Mouse (Mus musculus) thymus, postnatal 14 days (tissue): Measurements from ENCODE around the gene Mthfd2.
"Not testable (repeated sequence)": the region's sequence is repeated elsewhere in the genome, so short reads cannot be mapped to it uniquely, and the experiment has no call there.

Experiments
- DNase-seq: peaks from one replicate; pipeline ENCODE4 v3.0.0; 2021

Gene Mthfd2

GRCm38 (mm10) chr6:83325525-83326393 lies at the start of gene Mthfd2, which contains the start of gene Mob1a:
Mthfd2 (minus strand) TSS chr6:83325908.
Mob1a (plus strand) TSS chr6:83326016.
- DNase-seq: peak; percentile 95

DNA sequence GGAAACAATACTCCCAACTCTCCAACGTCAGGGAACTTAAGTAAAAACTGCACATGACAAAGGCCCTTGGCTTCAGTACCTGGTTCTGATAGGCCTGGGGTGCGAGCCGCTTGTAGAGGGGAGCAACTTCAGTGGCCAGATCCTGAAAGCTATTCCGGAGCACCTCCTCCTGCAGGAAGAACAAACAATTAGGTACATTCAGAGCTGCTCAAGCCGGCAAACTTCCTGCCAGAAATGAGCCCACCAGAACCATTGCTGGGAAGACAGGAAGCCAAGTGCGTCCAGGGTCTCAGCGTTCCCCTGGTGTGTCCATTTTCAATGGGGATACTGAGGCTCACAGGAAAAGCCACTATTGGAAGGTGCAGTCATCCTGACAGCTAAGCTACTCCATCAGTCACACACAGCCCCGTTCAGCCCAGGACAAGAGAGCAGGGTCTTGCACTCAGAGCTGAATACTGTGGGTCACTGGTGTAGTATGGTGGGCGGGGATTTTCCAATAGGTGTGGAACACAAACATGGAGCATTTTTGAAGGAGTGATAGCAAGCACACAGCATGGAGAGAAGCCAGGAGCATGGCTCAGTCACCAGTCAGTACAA lies 48.1 kb upstream of the Mthfd2 start:
- DNase-seq: no peak

DNA sequence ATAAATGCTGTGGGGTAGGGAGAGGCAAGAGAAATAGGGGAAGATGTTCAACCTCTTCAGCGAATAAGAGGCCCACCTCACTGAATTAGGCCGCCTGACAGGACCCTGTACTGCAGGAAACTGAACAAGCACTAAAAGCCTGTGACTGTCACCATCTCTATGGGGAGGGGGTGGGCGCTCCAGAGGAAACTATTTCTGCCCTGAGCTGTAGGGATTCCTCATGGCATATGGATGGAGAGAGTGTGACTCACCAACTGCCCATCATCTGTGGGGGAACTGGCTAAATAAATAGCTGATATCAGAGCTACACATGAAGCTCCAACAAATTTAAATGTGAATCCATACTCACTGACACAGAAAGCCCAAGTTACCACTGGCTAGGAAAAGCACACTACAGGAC lies 45.6 kb upstream of the Mthfd2 start:
- no peak for DNase-seq

- no peak for DNase-seq
These were observed 44.7 kb upstream of the Mthfd2 start for GRCm38 (mm10) chr6:83370316-83370965.

DNA sequence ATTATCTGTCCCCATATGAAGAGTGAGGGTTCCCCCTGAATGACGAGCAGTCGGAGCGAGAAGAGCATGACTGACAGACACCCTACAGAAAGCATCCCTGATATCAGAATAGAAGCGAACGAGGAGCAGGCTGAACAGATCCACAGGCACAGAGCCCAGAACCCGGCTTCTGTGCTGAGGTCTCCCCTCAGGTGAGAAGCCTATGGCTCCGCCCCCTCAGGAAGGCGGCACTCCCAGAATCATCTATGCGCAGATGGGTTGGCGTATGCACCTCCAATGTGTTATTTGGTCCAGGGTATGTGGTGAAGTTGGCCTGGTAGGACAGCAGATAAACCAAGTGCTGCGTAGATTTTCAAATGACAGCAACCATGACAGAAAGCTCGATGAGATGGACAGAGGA lies 37.4 kb upstream of the Mthfd2 start:
- no peak for DNase-seq

GRCm38 (mm10) chr6:83361523-83362248 lies 36.0 kb upstream of the Mthfd2 start:
- no peak for DNase-seq

- no peak for DNase-seq
These were observed 31.7 kb upstream of the Mthfd2 start for GRCm38 (mm10) chr6:83357436-83357835.

DNA sequence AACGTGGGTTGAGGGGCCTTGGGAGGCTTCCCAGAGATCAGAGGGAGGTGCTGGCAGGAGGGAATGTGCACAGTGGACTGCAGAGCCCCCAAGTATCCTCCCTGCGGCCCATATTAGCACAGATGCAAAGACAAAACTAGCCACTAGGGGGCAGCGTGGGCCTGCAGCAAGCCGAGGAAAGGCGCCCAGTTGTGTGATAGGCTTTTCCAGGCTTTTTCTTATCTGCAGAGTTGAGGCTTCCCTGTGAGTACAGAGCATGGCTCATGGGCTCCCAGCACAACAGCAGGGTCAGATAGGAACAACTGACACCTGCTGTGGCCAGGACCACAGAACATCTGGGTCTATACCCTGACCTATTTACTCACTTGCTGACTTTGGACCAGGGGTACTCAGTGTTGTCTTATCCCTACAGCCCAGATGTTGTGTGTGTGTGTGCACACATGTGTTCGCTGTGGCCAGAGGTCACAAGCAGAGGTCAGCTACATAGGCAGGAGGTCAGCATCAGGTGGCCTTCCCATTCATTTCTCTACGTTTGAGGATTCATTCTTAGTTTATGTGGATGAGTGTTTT lies 30.9 kb upstream of the Mthfd2 start:
- DNase-seq: peak; percentile 86

- no peak for DNase-seq
These were observed 29.4 kb upstream of the Mthfd2 start for GRCm38 (mm10) chr6:83354856-83355781.

- DNase-seq: no peak
These were observed 27.1 kb upstream of the Mthfd2 start for GRCm38 (mm10) chr6:83352666-83353410.

- no peak for DNase-seq
These were observed 25.9 kb upstream of the Mthfd2 start for GRCm38 (mm10) chr6:83351490-83352160.

GRCm38 (mm10) chr6:83350851-83351405 lies 25.2 kb upstream of the Mthfd2 start:
- DNase-seq: no peak

GRCm38 (mm10) chr6:83350172-83350571 lies 24.5 kb upstream of the Mthfd2 start:
- DNase-seq: no peak

DNA sequence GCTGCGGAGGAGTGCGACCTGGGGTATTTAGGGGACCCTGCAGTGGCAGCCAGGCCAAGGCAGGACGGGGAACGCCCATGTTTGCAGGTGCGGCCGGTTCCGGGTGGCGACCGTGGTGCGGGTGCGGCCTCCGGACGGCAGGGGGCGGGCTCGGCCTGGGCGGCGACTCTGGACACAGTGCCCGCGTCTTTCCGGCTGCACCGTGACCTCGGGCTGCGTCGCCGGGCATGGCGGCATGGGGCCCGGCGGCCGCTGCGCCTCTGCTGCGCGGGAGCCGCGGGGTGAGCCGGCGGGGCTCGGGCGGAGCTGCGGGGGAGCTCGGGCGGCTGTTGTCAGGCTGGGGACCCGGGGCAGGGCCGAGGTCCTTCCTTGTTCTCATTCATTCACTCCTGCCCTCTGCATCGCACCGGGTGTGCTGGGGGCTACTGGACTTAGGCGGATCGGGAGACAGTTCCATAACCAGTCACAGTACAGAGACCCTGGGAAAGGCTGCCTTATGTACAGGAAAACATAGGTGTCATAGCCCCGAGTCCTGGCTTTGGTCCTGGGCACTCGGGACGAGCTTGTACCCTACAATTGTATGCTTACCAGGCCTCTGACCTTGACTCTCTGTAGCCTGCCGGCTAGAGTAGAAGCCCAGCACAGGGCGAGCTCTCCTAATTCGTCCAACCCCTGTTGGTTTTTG lies 23.7 kb upstream of the Mthfd2 start:
- DNase-seq: peak; percentile 96

GRCm38 (mm10) chr6:83348873-83349272 lies 23.2 kb upstream of the Mthfd2 start, which contains the start of gene Bola3:
Bola3 (plus strand) TSS chr6:83349147.
- DNase-seq: no peak

- DNase-seq: no peak
These were observed 22.2 kb upstream of the Mthfd2 start for GRCm38 (mm10) chr6:83347916-83348315.

DNA sequence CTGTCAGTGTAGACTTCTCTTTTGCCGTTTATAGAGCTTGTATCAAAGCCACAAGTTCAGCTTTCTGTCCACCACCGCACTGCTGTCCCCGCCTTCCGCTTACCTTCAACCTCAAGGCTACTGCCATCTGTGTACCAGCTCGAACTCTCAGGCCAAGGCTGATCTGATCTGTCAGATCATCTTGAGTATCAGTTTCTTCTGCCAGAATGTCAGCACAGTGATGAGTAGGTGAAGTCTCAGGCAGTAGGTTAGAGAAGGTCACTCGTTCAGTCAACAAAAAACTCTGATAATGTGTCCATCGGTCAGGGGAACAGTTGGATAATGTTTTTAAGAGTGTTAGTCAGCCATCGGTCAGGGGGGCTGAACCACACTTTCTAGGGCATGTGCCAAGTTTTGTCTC lies 19.6 kb upstream of the Mthfd2 start:
- DNase-seq: not testable (repeated sequence)

DNA sequence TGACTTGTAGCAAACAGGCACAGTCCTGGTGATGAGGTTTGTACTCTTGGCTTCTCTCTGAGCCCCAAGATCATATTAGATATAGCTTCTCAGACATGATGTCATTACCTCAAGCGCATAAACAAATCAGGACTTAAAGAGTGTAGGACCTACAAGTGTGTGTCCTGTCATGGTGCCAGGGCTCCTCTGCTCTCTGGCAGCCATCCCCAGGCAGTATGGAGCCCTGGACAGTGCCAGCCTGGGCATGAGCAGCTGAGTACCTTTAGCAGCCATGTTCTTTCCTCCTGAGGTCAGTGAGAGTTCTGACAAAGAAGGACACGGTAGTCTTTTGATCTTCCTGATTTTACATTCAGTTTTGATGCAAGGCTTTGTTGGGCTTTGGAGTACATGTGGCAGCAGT lies 17.2 kb upstream of the Mthfd2 start:
- DNase-seq: no peak

DNA sequence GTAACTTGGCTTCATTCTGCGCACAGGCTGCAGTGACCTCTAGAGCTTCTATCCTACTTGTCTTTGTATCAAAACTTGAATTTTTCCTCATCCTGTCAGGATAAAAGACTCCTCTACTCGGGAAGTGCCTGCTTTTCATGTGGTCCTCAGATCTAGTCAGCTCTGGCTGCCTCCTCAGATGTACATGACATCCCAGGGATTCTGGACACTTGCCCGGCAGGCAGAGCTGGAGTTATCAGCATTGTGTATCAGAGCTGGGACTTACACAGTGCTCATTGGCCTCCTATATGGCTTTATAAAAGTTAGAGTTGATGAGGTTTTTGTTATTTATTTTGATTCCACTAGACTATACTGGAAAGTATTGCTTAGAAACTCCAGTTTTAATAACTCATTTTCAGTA lies 15.7 kb upstream of the Mthfd2 start:
- no peak for DNase-seq
